Mouse (Mus musculus) forebrain, embryonic 15.5 days (tissue): ENCODE results near the gene Rab3d. TPM values are rescaled to one million over a fixed set of nuclear protein-coding genes. Genes with fewer than 3 reads are reported as not detected.

Experiments used
- ATAC-seq: fragments of 200-750 bp; cut with Nextera tagmentation; replicated peaks from 2 replicates; pipeline ENCODE4 v1.8.0; 2017; ENCODE audit warnings: mild to moderate bottlenecking, moderate TSS enrichment, moderate library complexity
- H3K27ac ChIP-seq: fragments of 300-500 bp; sonication (generic); replicated peaks from 2 replicates; pipeline ENCODE4 v1.5.1; 2015; ENCODE audit warnings: mild to moderate bottlenecking, inconsistent platforms
- H3K27me3 ChIP-seq: fragments of 300-500 bp; sonication (generic); 2 replicates; pipeline ENCODE4 v1.6.1; 2015; ENCODE audit warnings: inconsistent platforms
- H3K36me3 ChIP-seq: fragments of 300-500 bp; sonication (generic); 2 replicates; pipeline ENCODE4 v1.6.1; 2015; ENCODE audit warnings: mild to moderate bottlenecking, inconsistent platforms
- H3K4me1 ChIP-seq: fragments of 300-500 bp; sonication (generic); 2 replicates; pipeline ENCODE4 v1.6.1; 2015; ENCODE audit warnings: inconsistent platforms
- H3K4me2 ChIP-seq: fragments of 300-500 bp; sonication (generic); replicated peaks from 2 replicates; pipeline ENCODE4 v1.6.1; 2015; ENCODE audit warnings: mild to moderate bottlenecking, inconsistent platforms
- H3K4me3 ChIP-seq: fragments of 300-500 bp; sonication (generic); 2 replicates; pipeline ENCODE4 v1.5.1; 2015; ENCODE audit warnings: mild to moderate bottlenecking, inconsistent platforms
- H3K9ac ChIP-seq: fragments of 300-500 bp; sonication (generic); replicated peaks from 2 replicates; pipeline ENCODE4 v1.6.1; 2015; ENCODE audit warnings: mild to moderate bottlenecking, inconsistent platforms
- H3K9me3 ChIP-seq: fragments of 300-500 bp; sonication (generic); 2 replicates; pipeline ENCODE4 v1.6.1; 2016; ENCODE audit warnings: inconsistent platforms
- WGBS: fragments of 180-500 bp; shearing (Covaris S2); methylation state at CpG from one replicate; pipeline ENCODE4 v1.1.7; 2015; ENCODE audit warnings: mixed read lengths; 5-methylcytosine and 5-hydroxymethylcytosine counted together
- polyA plus RNA-seq: library from polyadenylated mRNA; unstranded; fragments of >200 nt; fragmentation: Nextera tagmentation; extraction: Ambion mirVana; gene quantifications from 2 replicates; pipeline ENCODE4 v1.2.1, GENCODE M21; 2015

Rab3d gene
- polyA plus RNA-seq, 1 experiment from 2014 or later = 33.8 TPM

DNA sequence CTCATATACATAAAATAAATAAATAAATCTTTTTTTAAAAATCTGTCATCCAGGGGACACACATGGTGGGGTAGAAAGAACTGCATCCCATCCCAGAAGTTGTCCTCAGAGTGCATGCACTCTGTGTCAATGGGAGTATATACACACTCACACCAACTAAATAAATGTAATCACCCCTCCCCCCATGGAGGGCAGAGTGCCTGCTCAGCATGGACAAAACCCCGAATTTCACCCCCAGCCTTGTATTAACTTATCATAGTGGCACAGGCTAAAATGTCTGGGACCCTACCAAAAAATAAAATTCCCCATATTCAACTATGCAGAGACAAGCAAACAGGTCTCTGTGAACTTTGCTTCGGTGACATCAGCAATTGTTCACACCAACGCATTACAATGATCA is 36.6 kb upstream of the Rab3d start:
- H3K4me1 ChIP-seq = peaks cover 22% of the 10 kb centered on the region
- H3K27me3 ChIP-seq = peaks cover 4% of the 10 kb centered on the region; the same call in 1 of the 2 replicates
- ATAC-seq = no peak
- peak overlapping the region; percentile 68; the same call in 1 of the 2 replicates for H3K4me2 ChIP-seq
- H3K4me3 ChIP-seq = peak overlapping the region; percentile 81; the same call in 1 of the 2 replicates
- H3K9ac ChIP-seq = no peak overlapping the region
- H3K9me3 ChIP-seq = no peaks in the 10 kb centered on the region
- H3K36me3 ChIP-seq = 0 out of 2 replicates have a peak, but pooled peaks cover 3% of the 10 kb centered on the region
- H3K27ac ChIP-seq = 0 out of 2 replicates have a peak overlapping the region, but pooled peaks have one; percentile 97
- WGBS = 78% methylated on average over 3 of the region's 3 CpGs

GRCm38 (mm10) chr9:21953600-21953999 is 35.6 kb upstream of the Rab3d start:
- Histone ChIP-seq H3K4me3 (no peak overlapping the region), H3K27me3 (0 out of 2 replicates have a peak, but pooled peaks cover 3% of the 10 kb centered on the region), H3K27ac (peak overlapping the region; percentile 71), H3K9me3 (no peaks in the 10 kb centered on the region), H3K4me1 (peaks cover 22% of the 10 kb centered on the region), H3K4me2 (peak overlapping the region; percentile 14; the same call in 1 of the 2 replicates), H3K36me3 (0 out of 2 replicates have a peak, but pooled peaks cover 2% of the 10 kb centered on the region), H3K9ac (no peak overlapping the region)
- ATAC-seq = peak; percentile 2; the same call in 1 of the 2 replicates
- WGBS = 4% methylated on average over 3 of the region's 3 CpGs

DNA sequence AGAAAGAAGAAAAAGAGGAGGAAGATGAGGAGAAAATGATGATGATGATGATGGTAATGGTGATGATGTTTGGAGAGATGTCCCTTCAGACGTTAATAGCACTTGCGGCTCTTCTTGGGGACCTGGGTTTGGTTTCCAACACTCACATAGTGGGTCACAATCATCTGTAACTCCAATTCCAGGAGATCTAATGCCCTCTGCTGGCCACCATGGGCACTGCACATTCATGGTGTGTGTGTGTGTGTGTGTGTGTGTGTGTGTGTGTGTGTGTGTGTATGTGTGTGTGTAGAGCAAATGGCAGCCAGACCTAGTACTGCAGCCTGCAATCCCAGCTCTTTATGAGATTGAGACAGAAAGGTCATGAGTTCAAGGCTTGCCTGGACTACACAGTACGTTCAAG is 34.0 kb upstream of the Rab3d start:
- Histone ChIP-seq H3K4me1 (peaks cover 22% of the 10 kb centered on the region), H3K9ac (no peak overlapping the region), H3K4me3 (no peak overlapping the region), H3K4me2 (no peak overlapping the region), H3K27me3 (0 out of 2 replicates have a peak, but pooled peaks cover 3% of the 10 kb centered on the region), H3K36me3 (peaks cover 6% of the 10 kb centered on the region; the same call in 1 of the 2 replicates), H3K27ac (no peak overlapping the region), H3K9me3 (no peaks in the 10 kb centered on the region)
- no peak for ATAC-seq
- 81% methylated on average over 3 of the region's 3 CpGs for whole genome bisulfite sequencing

GRCm38 (mm10) chr9:21950322-21950721 is 32.3 kb upstream of the Rab3d start:
- no peak overlapping the region for H3K4me2 ChIP-seq
- WGBS = 22% methylated on average over 11 of the region's 11 CpGs
- no peak overlapping the region for H3K27ac ChIP-seq
- 0 out of 2 replicates have a peak, but pooled peaks cover 3% of the 10 kb centered on the region for H3K27me3 ChIP-seq
- no peak overlapping the region for H3K9ac ChIP-seq
- H3K36me3 ChIP-seq = peaks cover 10% of the 10 kb centered on the region; the same call in 1 of the 2 replicates
- no peak for ATAC-seq
- H3K4me3 ChIP-seq = no peak overlapping the region
- H3K4me1 ChIP-seq = peaks cover 14% of the 10 kb centered on the region
- H3K9me3 ChIP-seq = no peaks in the 10 kb centered on the region

GRCm38 (mm10) chr9:21948790-21949189 is 30.8 kb upstream of the Rab3d start:
- H3K4me3 ChIP-seq = no peak overlapping the region
- 0 out of 2 replicates have a peak, but pooled peaks cover 3% of the 10 kb centered on the region for H3K27me3 ChIP-seq
- 68% methylated on average over 6 of the region's 6 CpGs for WGBS
- H3K4me2 ChIP-seq = no peak overlapping the region
- H3K36me3 ChIP-seq = peaks cover 14% of the 10 kb centered on the region
- H3K9me3 ChIP-seq = no peaks in the 10 kb centered on the region
- no peak overlapping the region for H3K27ac ChIP-seq
- H3K9ac ChIP-seq = no peak overlapping the region
- no peak for ATAC-seq
- peaks cover 9% of the 10 kb centered on the region for H3K4me1 ChIP-seq

- peaks cover 14% of the 10 kb centered on the region for H3K36me3 ChIP-seq
- no peak overlapping the region for H3K27ac ChIP-seq
- H3K4me2 ChIP-seq = no peak overlapping the region
- no peak overlapping the region for H3K4me3 ChIP-seq
- 0 out of 2 replicates have a peak, but pooled peaks cover 3% of the 10 kb centered on the region for H3K27me3 ChIP-seq
- ATAC-seq = no peak
- H3K9ac ChIP-seq = no peak overlapping the region
- peaks cover 2% of the 10 kb centered on the region; the same call in 1 of the 2 replicates for H3K4me1 ChIP-seq
- WGBS = 66% methylated on average over 8 of the region's 8 CpGs
- no peaks in the 10 kb centered on the region for H3K9me3 ChIP-seq
Observed at GRCm38 (mm10) chr9:21948146-21948545, 30.2 kb upstream of the Rab3d start.

GRCm38 (mm10) chr9:21947540-21948130 is 29.6 kb upstream of the Rab3d start:
- no peak overlapping the region for H3K4me3 ChIP-seq
- 10% methylated on average over 28 of the region's 28 CpGs for WGBS
- no peak; the same call in 1 of the 2 replicates for ATAC-seq
- H3K4me2 ChIP-seq = no peak overlapping the region
- no peaks in the 10 kb centered on the region for H3K4me1 ChIP-seq
- H3K9ac ChIP-seq = no peak overlapping the region
- 0 out of 2 replicates have a peak, but pooled peaks cover 3% of the 10 kb centered on the region for H3K27me3 ChIP-seq
- no peak overlapping the region for H3K27ac ChIP-seq
- H3K9me3 ChIP-seq = no peaks in the 10 kb centered on the region
- H3K36me3 ChIP-seq = peaks cover 14% of the 10 kb centered on the region

- Histone ChIP-seq H3K4me1 (no peaks in the 10 kb centered on the region), H3K36me3 (peaks cover 25% of the 10 kb centered on the region), H3K9ac (no peak overlapping the region), H3K27me3 (0 out of 2 replicates have a peak, but pooled peaks cover 3% of the 10 kb centered on the region), H3K27ac (no peak overlapping the region), H3K4me2 (no peak overlapping the region), H3K4me3 (no peak overlapping the region), H3K9me3 (no peaks in the 10 kb centered on the region)
- ATAC-seq = no peak
- WGBS = 30% methylated on average over 23 of the region's 23 CpGs
Observed at GRCm38 (mm10) chr9:21944267-21944666, 26.3 kb upstream of the Rab3d start.

GRCm38 (mm10) chr9:21943638-21944037 is 25.6 kb upstream of the Rab3d start:
- H3K4me1 ChIP-seq = peaks cover 5% of the 10 kb centered on the region
- ATAC-seq = 0 out of 2 replicates have a peak, but pooled peaks have one; percentile 35
- no peaks in the 10 kb centered on the region for H3K9me3 ChIP-seq
- no peak overlapping the region for H3K4me3 ChIP-seq
- 58% methylated on average over 12 of the region's 12 CpGs for WGBS
- H3K27ac ChIP-seq = no peak overlapping the region
- peaks cover 27% of the 10 kb centered on the region for H3K36me3 ChIP-seq
- no peak overlapping the region for H3K4me2 ChIP-seq
- H3K9ac ChIP-seq = no peak overlapping the region
- no peaks in the 10 kb centered on the region for H3K27me3 ChIP-seq

- H3K27ac ChIP-seq = no peak overlapping the region
- no peaks in the 10 kb centered on the region for H3K27me3 ChIP-seq
- H3K36me3 ChIP-seq = peaks cover 27% of the 10 kb centered on the region
- WGBS = 87% methylated on average over 11 of the region's 12 CpGs
- H3K4me1 ChIP-seq = peaks cover 11% of the 10 kb centered on the region
- H3K4me3 ChIP-seq = no peak overlapping the region
- no peak overlapping the region for H3K9ac ChIP-seq
- H3K4me2 ChIP-seq = no peak overlapping the region
- no peaks in the 10 kb centered on the region for H3K9me3 ChIP-seq
- no peak for ATAC-seq
Observed at GRCm38 (mm10) chr9:21943046-21943445, 25.1 kb upstream of the Rab3d start.

DNA sequence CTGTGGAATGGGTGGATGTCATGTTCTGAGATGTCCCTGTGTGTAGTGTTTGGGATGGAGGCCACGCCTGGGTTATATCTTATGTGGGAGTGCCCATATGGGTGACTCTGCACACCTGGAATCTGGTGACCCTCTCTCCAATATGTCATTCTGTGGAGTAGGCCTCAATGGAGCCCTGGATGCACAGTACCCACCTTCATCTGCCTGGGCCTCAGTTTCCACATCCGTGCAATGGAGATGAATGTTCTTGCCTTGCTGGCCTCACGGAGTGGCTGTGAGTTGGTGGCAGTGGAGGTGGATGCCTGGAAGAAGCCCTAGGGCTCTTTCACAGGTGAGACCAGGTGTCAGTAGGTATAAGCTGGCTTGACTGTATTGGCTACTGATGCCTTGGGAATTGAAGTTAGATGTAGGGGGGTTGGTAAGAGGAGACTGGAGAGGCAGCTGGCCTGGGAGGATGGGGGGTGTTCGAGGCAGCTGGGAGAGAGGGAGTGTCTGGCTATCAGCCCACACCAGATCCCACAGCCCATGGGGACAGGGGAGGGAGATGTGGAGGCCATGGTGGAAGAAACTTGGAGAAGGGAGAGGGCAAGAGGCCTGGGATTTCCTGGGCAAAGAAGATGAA is 20.4 kb upstream of the Rab3d start:
- peak overlapping the region; percentile 85; the same call in 1 of the 2 replicates for H3K27ac ChIP-seq
- no peak for ATAC-seq
- WGBS = 84% methylated on average over 4 of the region's 4 CpGs
- peaks cover 14% of the 10 kb centered on the region for H3K36me3 ChIP-seq
- peaks cover 24% of the 10 kb centered on the region for H3K4me1 ChIP-seq
- no peaks in the 10 kb centered on the region for H3K9me3 ChIP-seq
- H3K4me2 ChIP-seq = peak overlapping the region; percentile 68
- H3K4me3 ChIP-seq = peak overlapping the region; percentile 92
- H3K9ac ChIP-seq = peak overlapping the region; percentile 89; the same call in 1 of the 2 replicates
- no peaks in the 10 kb centered on the region for H3K27me3 ChIP-seq

GRCm38 (mm10) chr9:21937711-21938175 is 19.8 kb upstream of the Rab3d start:
- ATAC-seq = no peak; the same call in 1 of the 2 replicates
- 68% methylated on average over 4 of the region's 4 CpGs for WGBS

More at GRCm38 (mm10) chr9:21937711-21938175, 19.8 kb upstream of the Rab3d start:
- H3K4me1 ChIP-seq = peaks cover 24% of the 10 kb centered on the region
- H3K9me3 ChIP-seq = no peaks in the 10 kb centered on the region
- H3K4me2 ChIP-seq = peak overlapping the region; percentile 68
- peak overlapping the region; percentile 85 for H3K27ac ChIP-seq
- H3K36me3 ChIP-seq = peaks cover 14% of the 10 kb centered on the region
- H3K27me3 ChIP-seq = no peaks in the 10 kb centered on the region
- peak overlapping the region; percentile 89; the same call in 1 of the 2 replicates for H3K9ac ChIP-seq
- peak overlapping the region; percentile 92 for H3K4me3 ChIP-seq
